Mouse (Mus musculus) T-helper 2 cell (primary cell): ENCODE results near the gene Pan3.
"Not testable (repeated sequence)": the region's sequence is repeated elsewhere in the genome, so short reads cannot be mapped to it uniquely, and the experiment has no call there.

Experiments used
- in situ Hi-C: fragments of 300-600 bp; cut with MboI, MseI; formaldehyde crosslinking; loops from one replicate; pipeline ENCODE4 v1.15.1; 2025; ENCODE audit warnings: high pct_unique_total_duplicates

Pan3 gene

GRCm38 (mm10) chr5:147549016-147549755, 119.2 kb downstream of the Pan3 start:
- in situ Hi-C loops: no loop called here

- in situ Hi-C loops: no loop called here
Observed at GRCm38 (mm10) chr5:147551879-147552627, 122.1 kb downstream of the Pan3 start.

GRCm38 (mm10) chr5:147557641-147558040, 127.7 kb downstream of the Pan3 start:
- in situ Hi-C loops: not testable (repeated sequence)

GRCm38 (mm10) chr5:147563511-147564139, 133.7 kb downstream of the Pan3 start:
- in situ Hi-C loops: no loop called here

- in situ Hi-C loops: no loop called here
Observed at GRCm38 (mm10) chr5:147564140-147564590, 134.2 kb downstream of the Pan3 start.

- in situ Hi-C loops: no loop called here
Observed at GRCm38 (mm10) chr5:147565444-147565843, 135.5 kb downstream of the Pan3 start.

GRCm38 (mm10) chr5:147566335-147566734, 136.4 kb downstream of the Pan3 start:
- in situ Hi-C loops: no loop called here

- in situ Hi-C loops: no loop called here
Observed at GRCm38 (mm10) chr5:147572695-147573094, 142.7 kb downstream of the Pan3 start.

- in situ Hi-C loops: no loop called here
Observed at GRCm38 (mm10) chr5:147573555-147573954, 143.6 kb downstream of the Pan3 start.

GRCm38 (mm10) chr5:147574517-147574916, 144.6 kb downstream of the Pan3 start:
- in situ Hi-C loops: no loop called here

GRCm38 (mm10) chr5:147577003-147577402, 147.0 kb downstream of the Pan3 start:
- in situ Hi-C loops: no loop called here

- in situ Hi-C loops: no loop called here
Observed at GRCm38 (mm10) chr5:147579148-147579547, 149.2 kb downstream of the Pan3 start.

- in situ Hi-C loops: no loop called here
Observed at GRCm38 (mm10) chr5:147579691-147580090, 149.7 kb downstream of the Pan3 start.

GRCm38 (mm10) chr5:147580181-147580580, 150.2 kb downstream of the Pan3 start:
- in situ Hi-C loops: no loop called here

- in situ Hi-C loops: no loop called here
Observed at GRCm38 (mm10) chr5:147583702-147584298, 153.8 kb downstream of the Pan3 start.

GRCm38 (mm10) chr5:147584648-147585047, 154.7 kb downstream of the Pan3 start:
- in situ Hi-C loops: no loop called here

GRCm38 (mm10) chr5:147585070-147585469, 155.1 kb downstream of the Pan3 start:
- in situ Hi-C loops: no loop called here

- in situ Hi-C loops: no loop called here
Observed at GRCm38 (mm10) chr5:147589814-147590213, 159.9 kb downstream of the Pan3 start.

GRCm38 (mm10) chr5:147597825-147598224, 167.9 kb downstream of the Pan3 start:
- in situ Hi-C loops: no loop called here
